Mouse (Mus musculus) embryonic fibroblast, embryonic 13.5 days (primary cell): ENCODE data around the gene Eps8l2.

Source experiments
- CTCF ChIP-seq: IDR thresholded peaks from 2 replicates; pipeline ENCODE4 v1.5.1; 2011; ENCODE audit warnings: mild to moderate bottlenecking, control low read depth, low read length, moderate library complexity, borderline replicate concordance; ENCODE audit not compliant: insufficient read depth
- POLR2A ChIP-seq: IDR thresholded peaks from 2 replicates; pipeline ENCODE4 v1.6.1; 2011; ENCODE audit warnings: low read depth, mild to moderate bottlenecking, control low read depth, low read length, moderate library complexity

DNA sequence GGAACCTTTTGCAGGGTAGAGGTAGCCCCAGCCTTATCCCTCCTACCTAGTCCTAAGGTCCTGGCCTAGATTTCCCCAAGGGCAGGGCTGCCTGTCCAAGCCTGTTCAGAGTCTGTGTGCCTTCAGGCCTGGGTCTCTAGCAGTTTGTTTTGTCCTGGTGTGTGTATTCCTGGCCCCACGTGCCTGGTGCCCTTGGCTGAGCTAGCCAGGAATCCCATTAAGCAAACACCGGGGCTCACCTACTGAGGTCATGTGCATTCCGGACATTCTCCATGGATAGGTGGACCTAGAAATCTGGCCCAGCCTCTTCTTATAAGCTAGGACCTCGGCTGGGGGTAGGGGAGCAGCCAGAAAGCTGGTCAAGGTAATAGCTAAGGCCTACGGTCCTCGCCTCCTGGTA lies 1.8 kb downstream of the Eps8l2 start:
- TF ChIP-seq POLR2A = no peak
- TF ChIP-seq CTCF = no peak
